Mouse (Mus musculus): ENCODE data around the gene Fbxl12. TPM values are rescaled to one million over a fixed set of nuclear protein-coding genes. Genes with fewer than 3 reads are reported as not detected.
"Not testable (repeated sequence)": the region's sequence is repeated elsewhere in the genome, so short reads cannot be mapped to it uniquely, and the experiment has no call there.

Gene Fbxl12
- polyA plus RNA-seq, 1 experiment: 38.0 TPM

DNA sequence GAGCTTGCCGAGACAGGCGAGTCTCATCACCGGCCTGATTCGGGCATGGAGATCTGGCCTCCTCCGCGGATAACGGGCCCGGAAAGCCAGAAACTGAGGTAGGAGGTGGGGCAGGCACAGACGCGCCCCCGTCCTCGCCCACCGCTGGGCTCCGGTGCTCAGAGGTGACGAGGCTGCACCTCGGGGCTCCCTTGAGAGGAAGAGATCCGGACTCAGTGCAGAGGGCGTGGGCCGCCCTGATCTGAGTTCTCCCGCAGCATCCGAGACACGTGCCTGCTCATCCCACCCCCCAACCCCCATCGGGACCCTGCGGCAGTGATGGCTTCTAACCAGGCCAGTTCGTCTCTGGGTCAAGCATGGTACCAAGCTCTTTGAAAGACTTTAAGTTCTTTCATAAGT, 7.7 kb upstream of the Fbxl12 start:
- DNase-seq (ENCODE audit: low spot score): no peak

DNA sequence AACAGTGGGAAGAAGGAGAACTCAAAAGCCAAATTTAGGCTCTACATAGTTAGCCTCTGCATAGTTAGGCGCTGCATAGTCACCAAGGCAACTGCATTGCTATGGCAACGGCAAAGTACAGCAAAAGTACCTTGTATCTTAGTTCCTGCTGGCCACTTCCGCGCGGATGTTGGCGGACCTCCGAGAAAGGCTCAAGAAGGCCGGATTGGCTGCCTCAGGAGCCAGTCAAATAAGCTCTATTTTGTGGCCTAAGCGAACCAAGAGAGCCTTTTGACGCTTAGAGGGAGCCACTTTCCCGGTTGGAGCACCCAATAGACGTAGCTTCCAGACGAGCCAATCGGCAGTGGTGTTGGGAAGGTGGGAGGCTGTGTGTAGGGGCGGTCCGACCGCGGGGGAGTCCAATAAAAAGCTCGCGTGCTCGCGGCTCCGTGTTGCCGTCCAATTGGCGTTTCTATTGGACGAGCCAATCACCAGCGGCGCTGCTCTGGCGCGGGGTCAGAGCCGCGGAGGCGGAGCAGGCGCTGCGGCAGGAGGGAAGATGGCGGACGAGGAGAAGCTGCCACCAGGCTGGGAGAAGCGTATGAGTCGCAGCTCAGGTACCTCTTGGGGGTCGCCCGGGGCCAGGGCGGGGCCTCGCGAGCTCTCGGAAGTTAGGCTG, 7.2 kb upstream of the Fbxl12 start, which contains the start of gene Pin1:
Gene Pin1, plus strand, starts transcription at position 494 of the 658 bp plus-strand sequence.
- peak; percentile 92 for DNase-seq (ENCODE audit: low spot score)

DNA sequence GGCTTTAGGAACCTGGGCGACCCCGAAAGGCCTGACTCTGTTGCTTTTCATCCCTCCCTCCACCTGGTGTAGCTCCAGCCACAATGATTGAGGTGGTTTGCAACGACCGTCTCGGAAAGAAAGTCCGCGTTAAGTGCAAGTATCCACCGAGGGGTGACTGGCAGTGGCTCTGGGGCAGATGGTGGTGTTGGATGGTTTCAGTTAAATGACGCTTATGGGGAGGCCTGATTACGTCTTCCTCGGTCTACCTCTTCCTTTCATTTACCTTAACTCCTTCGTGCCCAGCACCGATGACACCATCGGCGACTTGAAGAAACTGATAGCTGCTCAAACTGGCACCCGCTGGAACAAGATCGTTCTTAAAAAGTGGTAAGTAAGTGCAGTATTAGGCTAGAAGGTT, 554 bp upstream of the Fbxl12 start:
- no peak for DNase-seq (ENCODE audit: low spot score)

DNA sequence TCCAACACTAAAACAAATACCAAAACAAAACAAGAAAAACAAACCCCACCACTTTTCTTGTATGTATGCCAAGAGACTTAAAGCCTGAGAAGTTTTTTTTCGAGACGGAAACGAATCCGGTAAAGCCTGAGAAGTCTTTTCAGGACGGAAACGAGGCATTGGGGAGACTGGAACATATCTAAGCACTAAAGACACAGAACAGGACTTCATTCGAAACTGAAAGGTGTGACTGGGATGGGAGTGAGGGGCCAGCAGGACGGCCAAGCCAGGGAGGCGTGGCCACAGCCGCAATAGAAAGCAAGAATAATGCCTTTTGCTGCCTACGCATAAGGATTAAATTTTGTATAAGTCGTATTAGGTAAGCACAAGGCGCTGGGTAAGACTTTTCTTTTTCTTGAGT, 786 bp downstream of the Fbxl12 start:
- no peak for DNase-seq (ENCODE audit: low spot score)

- DNase-seq (ENCODE audit: low spot score): peak; percentile 48
These were observed 1.6 kb downstream of the Fbxl12 start for GRCm38 (mm10) chr9:20642896-20643466.

DNA sequence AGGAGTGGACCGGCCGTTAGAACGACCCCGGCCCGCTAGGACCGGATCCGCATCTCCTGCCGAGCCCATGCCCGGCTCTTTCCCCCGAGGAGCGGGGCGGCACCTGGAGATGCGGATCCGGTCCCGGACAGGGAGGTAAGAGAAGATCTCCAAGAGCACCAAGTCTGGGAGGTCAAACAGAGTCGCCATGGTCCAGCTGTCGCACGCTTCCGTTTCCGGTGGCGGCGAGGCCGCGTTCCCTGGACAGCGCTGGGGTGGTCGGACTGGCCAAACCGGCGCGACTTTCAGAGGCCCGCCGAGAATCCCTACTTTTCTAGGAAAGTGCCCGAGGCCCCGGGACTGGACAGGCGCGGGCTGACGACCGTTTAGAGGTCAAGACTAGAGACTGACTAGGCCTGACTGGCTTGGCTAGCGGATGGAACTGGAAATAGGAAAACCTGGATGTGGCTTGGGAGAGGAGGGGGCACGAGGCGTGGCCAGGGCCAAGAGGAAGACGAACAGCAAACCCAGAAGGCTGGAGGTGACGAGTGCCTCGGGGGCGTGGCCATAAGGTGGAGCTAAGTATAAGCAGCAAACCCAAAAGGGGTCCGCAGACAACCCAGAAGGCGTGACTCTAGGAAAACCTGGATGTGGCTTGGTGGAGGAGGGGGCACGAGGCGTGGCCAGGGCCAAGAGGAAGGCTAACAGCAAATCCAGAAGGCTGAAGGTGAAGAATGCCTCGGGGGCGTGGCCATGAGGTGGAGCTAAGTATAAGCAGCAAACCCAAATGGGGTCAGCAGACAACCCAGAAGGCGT, 2.3 kb downstream of the Fbxl12 start, which contains the start of gene Ubl5:
Gene Ubl5, plus strand, starts transcription at position 778 of the 795 bp plus-strand sequence.
- DNase-seq (ENCODE audit: low spot score): peak; percentile 32

GRCm38 (mm10) chr9:20641501-20641900, 3.1 kb downstream of the Fbxl12 start:
- DNase-seq (ENCODE audit: low spot score): no peak

DNA sequence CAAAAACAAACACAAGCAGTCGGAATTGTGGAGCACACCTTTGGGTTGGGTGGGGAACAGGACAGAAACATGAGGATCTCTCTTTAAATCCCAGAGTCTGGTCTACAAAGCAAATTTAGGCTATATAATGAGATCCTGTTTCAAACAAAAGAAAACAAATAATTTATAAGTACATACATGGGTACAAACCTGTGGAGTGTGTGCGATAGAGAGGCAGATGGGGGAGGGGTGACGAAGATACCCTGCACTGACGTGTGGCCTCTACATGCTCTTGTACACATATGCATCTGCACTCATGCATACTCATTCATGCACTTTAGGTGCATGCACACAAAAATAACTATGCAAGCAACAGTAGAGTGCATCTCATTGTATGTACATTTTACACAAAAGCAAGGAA, 5.1 kb downstream of the Fbxl12 start:
- DNase-seq (ENCODE audit: low spot score): no peak

DNA sequence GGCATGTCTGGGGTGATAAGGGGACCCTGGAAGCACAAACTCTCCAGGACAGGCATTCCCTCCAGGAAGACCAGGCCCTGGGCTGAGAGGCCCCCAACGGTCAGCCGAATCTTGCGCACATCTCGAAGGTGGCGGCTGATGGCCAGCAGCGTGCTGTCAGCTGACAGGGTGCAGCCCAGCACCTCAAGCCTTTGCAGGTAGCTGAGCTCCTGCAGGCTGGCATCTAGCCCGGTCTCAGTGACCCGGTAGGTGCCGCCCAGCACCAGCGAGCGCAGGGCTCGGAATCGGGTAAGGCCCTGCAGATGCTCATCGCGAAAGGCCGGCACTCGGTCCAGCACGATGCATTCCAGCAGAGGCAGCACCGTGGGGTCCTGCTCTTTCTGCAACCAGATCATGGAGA, 6.0 kb downstream of the Fbxl12 start:
- peak; percentile 19 for DNase-seq (ENCODE audit: low spot score)

GRCm38 (mm10) chr9:20636790-20637189, 7.8 kb downstream of the Fbxl12 start:
- peak; percentile 10 for DNase-seq (ENCODE audit: low spot score)

DNA sequence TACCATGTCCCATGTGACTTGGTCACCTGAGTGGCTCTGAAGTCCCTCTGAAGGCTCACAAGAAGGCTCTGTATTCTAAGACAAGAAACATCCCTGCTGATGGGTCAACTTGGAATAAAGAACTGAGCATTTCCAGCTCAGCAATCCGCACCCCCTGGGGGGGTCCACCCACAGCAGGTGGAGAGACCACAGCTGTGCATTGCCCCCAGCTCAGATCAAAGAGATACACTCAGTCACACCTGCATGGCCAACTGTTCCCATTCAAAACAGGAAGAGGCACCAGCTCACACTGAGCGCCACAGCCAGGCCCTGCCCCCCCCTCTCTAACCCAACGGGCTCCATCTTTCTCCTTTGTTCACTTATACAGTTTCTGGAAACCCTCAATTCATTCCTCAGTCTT, 8.3 kb downstream of the Fbxl12 start:
- DNase-seq (ENCODE audit: low spot score): peak; percentile 11

GRCm38 (mm10) chr9:20635676-20636075, 8.9 kb downstream of the Fbxl12 start:
- not testable (repeated sequence) for DNase-seq (ENCODE audit: low spot score)

- no peak for DNase-seq (ENCODE audit: low spot score)
These were observed 13.2 kb downstream of the Fbxl12 start for GRCm38 (mm10) chr9:20631332-20631731.

DNA sequence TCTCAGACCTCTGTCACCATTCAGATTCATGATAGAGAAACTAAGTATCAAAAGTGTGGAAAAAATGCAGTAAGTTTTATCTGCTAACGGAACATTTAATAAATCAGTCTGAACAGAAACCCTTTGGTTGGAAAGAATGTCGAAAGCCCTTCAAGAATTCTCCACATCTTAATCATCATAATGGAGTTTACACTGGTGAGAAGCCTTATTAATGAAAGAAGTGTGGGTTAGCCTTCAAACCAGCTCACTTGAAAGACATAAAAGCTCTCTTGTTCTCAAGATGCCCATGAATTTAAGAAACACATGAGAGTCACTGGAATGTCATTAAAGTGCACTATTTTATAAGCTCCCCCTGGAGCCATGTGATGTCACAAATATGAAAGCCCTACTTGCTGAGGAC, 27.9 kb downstream of the Fbxl12 start:
- no peak for DNase-seq (ENCODE audit: low spot score)

DNA sequence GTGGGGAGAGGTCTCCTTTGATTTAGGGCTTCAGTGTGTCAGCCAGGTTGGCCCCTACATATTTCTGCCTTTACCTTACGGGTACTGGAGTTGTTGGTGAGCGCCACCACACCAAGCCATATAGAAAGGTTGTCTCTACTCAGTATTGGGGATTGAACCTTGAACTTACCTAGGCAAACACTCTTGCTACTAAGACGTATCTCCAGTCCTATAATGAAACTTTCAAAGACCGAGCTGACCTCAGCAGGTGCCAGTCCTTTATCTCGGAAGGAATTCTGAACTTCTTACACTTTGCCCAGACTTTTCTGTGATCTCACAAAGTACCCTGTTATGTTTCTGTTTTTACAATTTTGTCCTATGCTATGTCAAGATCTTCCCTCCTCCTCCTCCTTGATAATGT, 32.6 kb downstream of the Fbxl12 start:
- no peak for DNase-seq (ENCODE audit: low spot score)

GRCm38 (mm10) chr9:20609831-20610464, 34.6 kb downstream of the Fbxl12 start:
- DNase-seq (ENCODE audit: low spot score): no peak

- peak; percentile 87 for DNase-seq (ENCODE audit: low spot score)
These were observed 37.2 kb downstream of the Fbxl12 start for GRCm38 (mm10) chr9:20607100-20607974.

- no peak for DNase-seq (ENCODE audit: low spot score)
These were observed 38.3 kb downstream of the Fbxl12 start for GRCm38 (mm10) chr9:20606269-20606668.

DNA sequence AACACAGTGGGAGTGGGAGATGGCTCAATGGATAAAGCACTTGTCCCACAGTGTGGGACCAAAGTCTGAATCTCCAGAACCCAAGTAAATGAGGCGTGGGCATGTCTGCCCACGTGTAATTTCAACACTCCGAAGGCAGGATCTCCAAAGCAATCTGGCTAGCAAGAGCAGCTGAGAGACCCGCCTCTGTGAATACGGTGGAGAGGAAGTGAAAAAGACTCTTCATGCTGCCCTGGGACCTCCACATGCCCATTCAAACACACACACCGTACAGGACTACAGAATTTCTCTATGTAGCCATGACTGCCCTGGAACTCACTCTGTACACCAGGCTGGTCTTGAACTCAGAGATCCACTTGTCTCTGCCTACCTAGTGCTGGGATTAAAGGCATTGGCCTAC, 43.3 kb downstream of the Fbxl12 start:
- no peak for DNase-seq (ENCODE audit: low spot score)

GRCm38 (mm10) chr9:20581175-20581634, 63.4 kb downstream of the Fbxl12 start, which contains the start of gene Zfp846:
Gene Zfp846 (plus strand): TSS chr9:20581291.
- peak; percentile 97 for DNase-seq (ENCODE audit: low spot score)

- DNase-seq (ENCODE audit: low spot score): no peak
These were observed 68.0 kb downstream of the Fbxl12 start for GRCm38 (mm10) chr9:20576591-20576990.
